Mouse (Mus musculus) heart, embryonic 10.5 days (tissue): ENCODE results near the gene Mybpc3. TPM values are rescaled to one million over a fixed set of nuclear protein-coding genes. Genes with fewer than 3 reads are reported as not detected.
"Not testable (repeated sequence)": the region's sequence is repeated elsewhere in the genome, so short reads cannot be mapped to it uniquely, and the experiment has no call there.

Experiments
- DNase-seq: peaks from one replicate; pipeline ENCODE4 v3.0.0-alpha.2; 2017; ENCODE audit warnings: low spot score
- H3K27ac ChIP-seq: fragments of 300-500 bp; sonication (generic); 2 replicates; pipeline ENCODE4 v1.5.1; 2016; ENCODE audit warnings: mild to moderate bottlenecking
- H3K27me3 ChIP-seq: fragments of 300-500 bp; sonication (generic); 2 replicates; pipeline ENCODE4 v1.6.1; 2016; ENCODE audit warnings: mild to moderate bottlenecking; ENCODE audit not compliant: poor library complexity, insufficient read depth, severe bottlenecking
- H3K36me3 ChIP-seq: fragments of 300-500 bp; sonication (generic); 2 replicates; pipeline ENCODE4 v1.6.1; 2016; ENCODE audit warnings: mild to moderate bottlenecking, moderate library complexity
- H3K4me1 ChIP-seq: fragments of 300-500 bp; sonication (generic); 2 replicates; pipeline ENCODE4 v1.6.1; 2016; ENCODE audit warnings: mild to moderate bottlenecking
- H3K4me3 ChIP-seq: fragments of 300-500 bp; sonication (generic); 2 replicates; pipeline ENCODE4 v1.5.1; 2016; ENCODE audit warnings: mild to moderate bottlenecking, moderate library complexity
- H3K9me3 ChIP-seq: fragments of 300-500 bp; sonication (generic); 2 replicates; pipeline ENCODE4 v1.6.1; 2016; ENCODE audit warnings: mild to moderate bottlenecking, moderate library complexity
- WGBS: fragments of 180-500 bp; shearing (Covaris S2); methylation state at CpG from one replicate; pipeline ENCODE4 v1.1.7; 2016; 5-methylcytosine and 5-hydroxymethylcytosine counted together
- polyA plus RNA-seq: library from polyadenylated mRNA; unstranded; fragments of >200 nt; fragmentation: Nextera tagmentation; extraction: Ambion mirVana; gene quantifications from 2 replicates; pipeline ENCODE4 v1.2.1, GENCODE M21; 2016

The Mybpc3 gene
- polyA plus RNA-seq, 1 experiment from 2014 or later: 450 TPM

DNA sequence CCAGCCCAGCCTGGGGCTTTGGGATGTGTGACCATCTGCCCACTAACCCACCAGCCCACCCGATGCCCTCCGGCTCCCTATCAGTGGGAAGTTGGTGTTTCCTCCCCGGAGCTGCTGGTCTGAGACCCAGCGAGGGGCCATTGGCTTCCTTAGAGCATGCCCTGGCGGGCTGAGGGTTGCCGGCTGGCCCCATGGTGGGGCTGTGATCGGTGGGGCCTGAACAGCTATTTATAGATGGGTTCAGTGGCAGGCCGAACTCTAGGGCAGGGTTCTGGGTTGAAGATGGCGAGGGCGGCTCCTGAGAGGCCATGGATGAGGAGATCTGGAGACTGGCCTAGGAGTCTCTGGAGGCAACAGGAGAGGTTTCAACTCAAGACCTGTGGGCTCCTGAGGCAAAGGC, 20.9 kb upstream of the Mybpc3 start:
- H3K36me3 ChIP-seq: no peaks in the 10 kb centered on the region
- 61% methylated on average over 10 of the region's 10 CpGs for WGBS

DNA sequence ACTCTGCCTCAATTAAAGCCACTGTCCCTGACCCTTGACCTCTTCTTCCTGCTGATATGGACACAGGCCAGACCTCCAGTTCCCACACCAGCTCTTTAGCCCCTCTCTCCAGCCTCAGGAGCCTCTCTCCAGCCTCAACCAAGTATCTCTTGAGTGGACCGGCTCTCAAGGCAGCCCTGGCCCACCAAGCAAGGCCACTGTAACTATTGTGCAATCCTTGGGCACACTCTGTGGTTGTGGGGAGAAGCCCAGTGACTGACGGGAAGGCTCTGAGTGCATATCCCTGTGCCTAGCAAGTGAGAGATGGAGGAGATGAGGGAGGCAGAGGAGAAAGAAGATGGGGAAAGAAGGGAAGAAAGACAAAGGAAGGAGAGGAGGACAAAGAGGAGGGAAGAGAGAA, 19.8 kb upstream of the Mybpc3 start:
- no peak overlapping the region for H3K27ac ChIP-seq
- H3K36me3 ChIP-seq: no peaks in the 10 kb centered on the region
- H3K4me1 ChIP-seq: peaks cover 15% of the 10 kb centered on the region
- no peak overlapping the region for H3K4me3 ChIP-seq
- H3K9me3 ChIP-seq: no peaks in the 10 kb centered on the region
- DNase-seq: no peak
- 0 out of 2 replicates have a peak, but pooled peaks cover 5% of the 10 kb centered on the region for H3K27me3 ChIP-seq
- 80% methylated on average over 2 of the region's 2 CpGs for WGBS

More for the DNA sequence above, 20.9 kb upstream of the Mybpc3 start:
- 0 out of 2 replicates have a peak, but pooled peaks cover 5% of the 10 kb centered on the region for H3K27me3 ChIP-seq
- H3K4me1 ChIP-seq: peaks cover 15% of the 10 kb centered on the region
- peak overlapping the region; percentile 69 for H3K27ac ChIP-seq
- no peaks in the 10 kb centered on the region for H3K9me3 ChIP-seq
- H3K4me3 ChIP-seq: 0 out of 2 replicates have a peak overlapping the region, but pooled peaks have one; percentile 22
- DNase-seq: no peak

DNA sequence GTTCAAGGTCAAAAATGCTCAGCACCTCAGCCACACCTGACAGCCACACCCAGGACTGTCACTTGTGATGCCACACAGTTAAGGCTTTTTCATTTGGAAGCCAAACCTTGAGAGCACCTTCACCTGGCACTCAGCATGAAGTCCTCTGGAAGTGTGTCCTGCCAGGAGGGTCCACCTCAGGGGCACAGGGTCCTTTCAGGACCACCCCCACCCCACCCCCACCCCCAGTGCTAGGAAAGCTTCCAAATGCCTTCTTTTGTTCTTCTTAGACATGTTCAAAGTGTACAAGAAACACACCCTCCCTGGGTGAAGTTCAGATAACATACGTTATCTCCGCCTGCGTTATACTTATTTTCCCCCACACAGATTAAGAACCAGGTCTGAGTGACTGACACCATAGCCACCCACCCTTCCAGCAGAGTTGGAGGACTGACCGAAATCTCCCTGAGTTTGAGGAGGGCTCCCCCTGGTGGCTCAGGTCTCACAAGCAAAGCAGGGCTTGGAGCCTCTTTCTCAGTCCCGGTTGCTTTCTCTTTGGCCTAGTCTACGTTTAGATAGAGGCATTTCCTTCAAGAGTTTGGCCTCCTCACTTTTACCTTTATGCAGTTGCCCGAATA, 16.7 kb upstream of the Mybpc3 start:
- no peaks in the 10 kb centered on the region for H3K36me3 ChIP-seq
- 7% methylated on average over 7 of the region's 7 CpGs for WGBS
- peak; percentile 94 for DNase-seq

DNA sequence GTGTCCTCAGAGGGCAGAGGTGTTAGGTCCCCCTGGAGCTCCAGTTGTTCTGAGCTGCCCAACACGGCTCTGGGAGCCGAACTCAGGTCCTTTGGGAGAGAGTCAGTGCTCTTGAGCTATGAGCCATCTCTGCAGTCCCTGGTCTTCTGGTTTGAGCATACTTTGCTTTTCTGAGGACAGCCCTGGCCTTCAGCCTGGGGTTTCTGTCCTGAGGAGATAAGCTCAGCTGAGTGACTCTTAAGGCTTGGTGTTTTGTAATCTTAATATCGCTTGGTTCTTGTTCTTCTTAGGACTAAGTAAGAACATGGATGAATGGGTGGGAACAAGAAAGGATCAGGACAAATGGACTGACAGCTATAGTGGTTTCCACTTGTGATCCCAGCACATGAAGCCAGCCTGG, 9.8 kb upstream of the Mybpc3 start:
- Histone ChIP-seq H3K27ac (no peak overlapping the region), H3K4me3 (no peak overlapping the region), H3K36me3 (no peaks in the 10 kb centered on the region), H3K9me3 (no peaks in the 10 kb centered on the region), H3K4me1 (peaks cover 10% of the 10 kb centered on the region), H3K27me3 (no peaks in the 10 kb centered on the region)
- WGBS: 67% methylated on average over 3 of the region's 3 CpGs
- no peak for DNase-seq

More for the DNA sequence above, 16.7 kb upstream of the Mybpc3 start:
- no peaks in the 10 kb centered on the region for H3K9me3 ChIP-seq
- H3K4me1 ChIP-seq: peaks cover 15% of the 10 kb centered on the region
- no peaks in the 10 kb centered on the region for H3K27me3 ChIP-seq
- no peak overlapping the region for H3K4me3 ChIP-seq
- peak overlapping the region; percentile 11; the same call in 1 of the 2 replicates for H3K27ac ChIP-seq

DNA sequence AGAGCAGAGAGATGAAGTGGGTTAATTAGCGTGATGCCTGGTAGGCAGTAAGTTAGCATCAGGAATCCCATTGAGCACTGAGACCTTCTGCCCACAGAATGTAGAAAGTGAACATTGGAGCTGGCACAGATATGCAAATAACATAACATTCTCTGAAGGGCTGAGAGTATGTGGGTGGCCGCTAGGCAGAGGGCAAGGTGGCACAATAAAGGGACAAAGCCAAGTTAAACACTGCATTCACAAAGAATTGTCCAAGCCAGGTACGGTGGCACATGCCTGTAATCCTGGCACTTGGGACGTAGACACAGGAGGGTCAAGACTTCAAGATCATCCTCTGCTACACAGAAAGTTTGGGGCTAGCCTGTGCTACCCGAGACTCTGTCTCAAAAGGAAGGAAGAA, 8.7 kb upstream of the Mybpc3 start:
- H3K9me3 ChIP-seq: no peaks in the 10 kb centered on the region
- no peaks in the 10 kb centered on the region for H3K36me3 ChIP-seq
- DNase-seq: no peak
- peaks cover 13% of the 10 kb centered on the region for H3K4me1 ChIP-seq
- H3K4me3 ChIP-seq: no peak overlapping the region
- 85% methylated on average over 5 of the region's 5 CpGs for WGBS
- H3K27ac ChIP-seq: no peak overlapping the region
- H3K27me3 ChIP-seq: no peaks in the 10 kb centered on the region

DNA sequence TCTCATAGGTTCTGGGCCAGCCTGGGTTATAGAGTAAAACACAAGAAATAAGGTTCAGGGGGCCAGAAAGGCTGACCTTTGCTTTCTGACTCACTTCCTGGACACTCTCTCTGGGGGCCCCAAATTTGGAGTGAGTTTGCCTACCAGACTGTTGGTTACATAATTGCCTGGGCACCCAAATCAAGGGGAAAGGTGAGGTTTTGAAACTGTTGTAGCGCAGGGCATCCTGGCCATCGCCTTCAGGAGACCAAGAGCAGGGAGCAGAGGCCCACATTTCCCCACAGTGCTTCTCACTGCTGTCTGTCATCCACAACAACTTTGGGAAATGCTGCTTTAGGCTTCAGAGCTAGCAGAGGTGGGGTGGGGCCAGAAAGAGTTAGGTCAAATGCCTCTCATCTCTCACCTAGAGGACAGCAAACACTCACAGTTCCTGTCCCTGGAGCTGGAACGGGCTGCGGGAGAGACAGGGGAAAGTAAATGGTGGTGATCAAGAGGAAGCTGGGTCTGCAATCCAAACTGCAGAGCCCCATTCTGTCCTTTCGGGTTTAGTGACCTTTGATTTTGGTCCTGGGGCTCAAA, 8.0 kb upstream of the Mybpc3 start:
- H3K4me1 ChIP-seq: peaks cover 13% of the 10 kb centered on the region
- H3K27me3 ChIP-seq: no peaks in the 10 kb centered on the region
- no peaks in the 10 kb centered on the region for H3K9me3 ChIP-seq
- no peak for DNase-seq
- 82% methylated on average over 5 of the region's 5 CpGs for WGBS
- H3K4me3 ChIP-seq: no peak overlapping the region
- no peak overlapping the region for H3K27ac ChIP-seq
- no peaks in the 10 kb centered on the region for H3K36me3 ChIP-seq

DNA sequence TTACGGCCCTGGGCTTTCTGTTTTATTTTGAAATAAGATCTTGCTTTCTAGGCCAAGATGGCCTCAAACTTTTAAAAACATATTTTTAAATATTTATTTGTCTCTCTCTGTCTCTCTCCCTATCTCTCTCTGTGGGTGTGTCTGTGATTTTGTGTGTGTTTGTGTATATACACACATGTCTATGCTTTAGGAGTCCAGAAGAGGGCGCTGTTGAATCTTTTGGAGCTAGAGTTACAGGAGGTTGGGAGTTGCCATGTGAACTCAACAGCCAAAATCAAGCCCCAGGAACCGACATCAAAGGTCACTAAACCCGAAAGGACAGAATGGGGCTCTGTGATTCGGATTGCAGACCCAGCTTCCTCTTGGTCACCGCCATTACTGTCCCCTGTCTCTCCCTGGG, 7.5 kb upstream of the Mybpc3 start:
- Histone ChIP-seq H3K27ac (no peak overlapping the region), H3K27me3 (no peaks in the 10 kb centered on the region), H3K4me3 (no peak overlapping the region), H3K9me3 (no peaks in the 10 kb centered on the region), H3K4me1 (peaks cover 16% of the 10 kb centered on the region), H3K36me3 (no peaks in the 10 kb centered on the region)
- 75% methylated on average over 6 of the region's 6 CpGs for WGBS
- DNase-seq: no peak

DNA sequence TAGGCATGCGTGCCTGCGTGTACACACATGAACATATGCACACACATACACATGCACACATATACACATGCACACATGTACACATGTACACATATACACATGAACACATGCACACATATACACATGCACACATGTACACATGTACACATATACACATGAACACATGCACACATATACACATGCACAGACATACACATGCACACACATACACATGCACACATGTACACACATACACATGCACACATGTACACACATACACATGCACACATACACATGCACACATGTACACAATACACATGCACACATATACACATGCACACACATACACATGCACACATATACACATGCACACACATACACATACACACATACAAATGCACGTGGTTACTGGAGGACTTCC, 6.1 kb upstream of the Mybpc3 start:
- H3K4me3 ChIP-seq, H3K27ac ChIP-seq, H3K27me3 ChIP-seq, H3K36me3 ChIP-seq, DNase-seq, H3K9me3 ChIP-seq: not testable (repeated sequence)
- 91% methylated on average over 3 of the region's 3 CpGs for WGBS
- H3K4me1 ChIP-seq: peaks cover 28% of the 10 kb centered on the region

DNA sequence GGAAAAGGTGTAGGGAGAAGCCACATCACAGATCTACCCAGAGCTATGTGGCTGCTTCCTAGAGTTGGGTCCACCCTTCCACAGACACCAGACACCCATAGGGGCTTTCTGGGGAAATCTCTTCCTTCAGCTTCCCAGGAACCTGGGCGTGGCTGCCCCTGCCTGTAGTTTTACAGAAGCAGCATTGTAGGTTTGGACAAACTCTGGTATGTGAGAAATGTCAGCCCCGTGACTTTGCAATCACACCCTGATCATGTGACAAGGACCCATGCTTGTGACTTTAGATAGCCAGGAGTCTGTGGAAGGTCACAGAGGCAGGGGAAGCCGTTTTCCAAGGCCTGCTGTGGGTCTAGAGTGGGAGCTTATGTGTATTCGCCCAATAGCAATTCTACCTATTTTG, 5.5 kb upstream of the Mybpc3 start:
- H3K27me3 ChIP-seq: no peaks in the 10 kb centered on the region
- peaks cover 33% of the 10 kb centered on the region for H3K4me1 ChIP-seq
- no peak for DNase-seq
- no peaks in the 10 kb centered on the region for H3K9me3 ChIP-seq
- 0 out of 2 replicates have a peak overlapping the region, but pooled peaks have one; percentile 1 for H3K4me3 ChIP-seq
- no peaks in the 10 kb centered on the region for H3K36me3 ChIP-seq
- peak overlapping the region; percentile 73 for H3K27ac ChIP-seq
- 29% methylated on average over 4 of the region's 4 CpGs for WGBS

DNA sequence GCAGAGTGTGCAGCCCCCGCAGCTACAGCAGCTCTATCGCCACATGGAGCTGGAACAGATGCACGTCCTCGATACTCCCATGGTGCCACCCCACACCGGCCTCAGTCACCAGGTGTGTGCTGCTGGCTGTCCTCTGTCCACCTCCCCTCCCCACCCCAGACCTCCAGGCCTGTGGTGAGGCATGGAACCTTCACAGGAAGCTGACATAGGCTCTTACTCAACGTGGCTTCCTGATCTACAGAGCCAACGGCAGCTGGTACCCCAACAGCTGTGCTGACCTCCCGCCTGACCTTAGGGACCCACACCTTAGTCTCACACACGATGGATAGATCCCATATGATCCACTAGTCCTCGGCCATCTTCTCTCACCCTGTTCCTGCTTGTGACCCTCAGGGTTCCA, 4.6 kb upstream of the Mybpc3 start:
- 73% methylated on average over 10 of the region's 10 CpGs for WGBS
- no peaks in the 10 kb centered on the region for H3K9me3 ChIP-seq
- H3K27me3 ChIP-seq: no peaks in the 10 kb centered on the region
- H3K27ac ChIP-seq: peak overlapping the region; percentile 73; the same call in 1 of the 2 replicates
- peaks cover 33% of the 10 kb centered on the region for H3K4me1 ChIP-seq
- H3K4me3 ChIP-seq: no peak overlapping the region
- no peaks in the 10 kb centered on the region for H3K36me3 ChIP-seq
- DNase-seq: no peak

DNA sequence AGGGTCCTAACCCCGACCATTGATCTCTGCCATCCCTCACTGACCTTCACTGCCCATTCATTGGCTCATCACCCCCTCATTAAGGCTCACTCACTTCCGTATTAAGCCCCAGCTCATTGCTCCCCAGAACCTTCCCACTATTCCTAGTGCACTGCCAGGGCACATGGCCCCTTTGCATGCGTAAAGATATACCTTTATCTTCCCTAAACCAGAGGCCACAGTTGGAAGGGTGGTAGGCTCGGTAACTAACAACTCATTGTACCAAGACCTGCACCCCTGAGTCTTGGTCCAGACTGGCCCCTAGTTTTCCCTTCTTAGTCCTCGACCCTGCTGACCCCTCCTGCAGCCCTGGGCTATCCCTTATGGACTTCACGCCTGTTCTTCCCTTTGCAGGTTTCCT, 4.1 kb upstream of the Mybpc3 start:
- no peak overlapping the region for H3K4me3 ChIP-seq
- peaks cover 37% of the 10 kb centered on the region for H3K4me1 ChIP-seq
- 73% methylated on average over 6 of the region's 6 CpGs for WGBS
- H3K36me3 ChIP-seq: no peaks in the 10 kb centered on the region
- H3K27ac ChIP-seq: 0 out of 2 replicates have a peak overlapping the region, but pooled peaks have one; percentile 73
- no peaks in the 10 kb centered on the region for H3K27me3 ChIP-seq
- no peak for DNase-seq
- H3K9me3 ChIP-seq: no peaks in the 10 kb centered on the region

DNA sequence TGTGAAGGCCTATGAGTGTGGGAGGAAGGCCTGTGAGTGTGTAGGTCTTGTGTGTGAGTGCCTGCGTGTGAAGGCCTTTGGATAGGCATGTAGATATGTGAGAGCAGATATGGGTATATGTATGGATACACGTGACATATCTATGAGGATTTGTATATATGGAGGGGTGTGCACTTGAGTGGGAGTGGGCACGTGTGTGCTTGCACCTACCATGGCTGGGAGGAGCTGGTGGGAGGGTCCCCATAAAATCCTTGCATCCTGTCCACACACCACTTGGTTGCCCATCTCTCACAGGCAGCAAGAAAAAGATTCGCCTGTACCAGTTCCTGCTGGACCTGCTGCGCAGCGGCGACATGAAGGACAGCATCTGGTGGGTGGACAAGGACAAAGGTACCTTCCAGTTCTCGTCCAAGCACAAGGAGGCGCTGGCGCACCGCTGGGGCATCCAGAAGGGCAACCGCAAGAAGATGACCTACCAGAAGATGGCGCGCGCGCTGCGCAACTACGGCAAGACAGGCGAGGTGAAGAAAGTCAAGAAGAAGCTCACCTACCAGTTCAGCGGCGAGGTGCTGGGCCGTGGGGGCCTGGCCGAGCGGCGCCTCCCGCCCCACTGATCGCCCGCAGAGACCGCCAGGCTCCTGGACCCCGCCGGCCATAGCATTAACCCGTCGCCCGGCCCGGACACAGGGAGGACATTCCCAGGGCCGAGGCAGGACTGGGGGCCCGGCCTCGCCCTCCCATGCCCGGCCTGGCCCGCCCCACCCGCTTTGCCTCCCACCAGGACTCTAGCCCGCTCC, 3.0 kb upstream of the Mybpc3 start:
- Histone ChIP-seq H3K9me3 (no peaks in the 10 kb centered on the region), H3K27me3 (no peaks in the 10 kb centered on the region), H3K36me3 (peaks cover 11% of the 10 kb centered on the region), H3K4me3 (peak overlapping the region; percentile 64), H3K27ac (peak overlapping the region; percentile 90), H3K4me1 (peaks cover 43% of the 10 kb centered on the region)
- peak; percentile 98 for DNase-seq
- WGBS: 6% methylated on average over 42 of the region's 42 CpGs

DNA sequence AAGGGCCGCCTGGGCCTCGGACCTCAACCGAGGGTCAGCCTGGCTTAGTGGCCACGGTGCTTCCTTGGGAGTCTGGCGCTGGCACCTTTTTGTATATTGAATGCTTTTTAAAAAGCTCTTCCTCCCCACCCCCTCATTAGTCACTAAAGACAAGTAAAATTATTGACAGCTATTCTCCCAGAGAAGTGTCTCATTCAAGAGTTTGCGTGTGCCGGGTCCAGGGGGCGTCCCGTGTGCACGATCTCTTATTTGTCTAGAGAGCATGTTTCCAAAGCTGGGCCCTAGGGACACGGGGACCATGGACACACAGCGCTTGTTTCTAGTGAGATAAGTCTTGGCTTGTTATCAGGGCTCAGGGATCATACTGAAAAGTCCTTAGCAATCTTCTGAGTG, 2.4 kb upstream of the Mybpc3 start:
- peak overlapping the region; percentile 90 for H3K27ac ChIP-seq
- H3K4me1 ChIP-seq: peaks cover 43% of the 10 kb centered on the region
- H3K4me3 ChIP-seq: peak overlapping the region; percentile 64
- H3K27me3 ChIP-seq: no peaks in the 10 kb centered on the region
- WGBS: 29% methylated on average over 12 of the region's 12 CpGs
- DNase-seq: no peak
- peaks cover 17% of the 10 kb centered on the region for H3K36me3 ChIP-seq
- no peaks in the 10 kb centered on the region for H3K9me3 ChIP-seq
